Mouse (Mus musculus) small intestine, adult 2 months (tissue): Measurements from ENCODE around the gene Rybp.

Source experiments
- CTCF ChIP-seq: fragments of 200-500 bp; IDR thresholded peaks from 2 replicates; pipeline ENCODE4 v1.5.1; 2012; ENCODE audit warnings: low read depth, mild to moderate bottlenecking, control low read depth, inconsistent platforms, low read length, moderate library complexity, mixed read lengths; ENCODE audit not compliant: insufficient replicate concordance, insufficient read length; ENCODE audit errors: extremely low read depth
- POLR2A ChIP-seq: fragments of 200-500 bp; IDR thresholded peaks from 2 replicates; pipeline ENCODE4 v1.6.1; 2012; ENCODE audit warnings: low read depth, mild to moderate bottlenecking, control low read depth, inconsistent platforms, low read length, moderate library complexity

DNA sequence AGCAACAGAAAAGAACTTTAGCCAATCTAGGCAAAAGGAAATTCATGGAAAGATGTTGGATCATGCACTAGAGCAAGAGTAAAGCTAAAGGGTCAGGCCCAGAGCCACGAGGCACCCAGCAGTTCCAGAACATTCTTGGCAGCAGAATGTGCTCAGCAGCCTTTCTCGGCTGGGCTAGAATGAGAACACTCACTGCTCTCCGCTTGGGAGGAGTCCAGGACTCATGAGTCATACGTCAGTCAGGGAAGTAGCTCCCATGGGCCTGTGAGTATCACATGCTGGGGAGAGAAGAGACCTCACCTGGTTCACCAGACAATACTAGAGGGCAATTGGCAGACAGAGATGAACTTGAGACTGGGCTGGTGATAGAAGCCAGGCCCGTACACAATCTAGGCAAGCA lies 39.8 kb upstream of the Rybp start:
- TF ChIP-seq CTCF (no peak), POLR2A (peak; percentile 26; the same call in 1 of the 2 replicates)
